Mouse (Mus musculus) cerebellum, adult (tissue): ENCODE results near the gene Hnrnph3.

Experiments used
- ATAC-seq: cut with Nextera tagmentation; 2 replicates; pipeline ENCODE4 v1.9.2; 2017; ENCODE audit warnings: mild to moderate bottlenecking, moderate library complexity, mixed read lengths; ENCODE audit not compliant: insufficient number of reproducible peaks, low FRiP score, low TSS enrichment

Gene Hnrnph3

DNA sequence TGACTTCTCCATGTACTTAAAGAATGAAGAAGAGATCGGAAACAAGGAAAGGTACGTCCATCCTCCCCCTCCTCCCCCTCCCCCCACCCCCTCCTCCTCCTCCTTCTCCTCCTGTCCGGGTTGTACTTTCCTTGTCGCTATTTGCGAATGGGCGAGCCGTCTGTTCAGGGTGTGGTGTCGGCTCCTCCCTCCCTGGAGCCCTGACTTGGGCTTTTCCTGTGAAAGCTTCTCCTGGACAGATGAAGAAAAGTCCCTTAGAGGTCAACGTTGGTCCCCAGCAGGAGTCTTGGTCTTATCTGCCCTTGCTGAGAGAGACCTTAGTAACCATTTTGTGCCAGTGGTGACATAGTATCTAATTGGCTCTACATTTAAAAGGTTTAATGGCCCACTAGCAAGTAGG is 30.0 kb downstream of the Hnrnph3 start:
- no peak for ATAC-seq

DNA sequence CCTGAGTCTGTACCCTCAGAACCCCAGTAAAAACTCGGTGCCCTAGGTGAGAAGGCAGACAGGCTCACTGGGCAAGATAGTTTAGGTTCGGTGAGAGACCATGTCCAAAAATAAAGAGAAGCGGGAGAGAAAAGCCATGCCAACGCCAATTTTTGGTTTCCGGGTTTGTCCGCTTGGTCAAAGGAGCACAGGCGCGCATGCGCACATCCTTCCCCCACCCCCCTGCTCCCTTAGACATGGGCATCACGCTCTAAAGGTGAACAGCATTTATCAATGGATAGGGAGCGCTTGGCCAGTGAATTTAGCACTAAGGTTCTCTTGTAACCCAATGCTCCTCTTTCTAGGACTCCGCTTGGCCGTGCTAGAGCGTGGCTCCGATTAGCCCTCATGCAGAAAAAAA is 33.4 kb downstream of the Hnrnph3 start:
- no peak for ATAC-seq

DNA sequence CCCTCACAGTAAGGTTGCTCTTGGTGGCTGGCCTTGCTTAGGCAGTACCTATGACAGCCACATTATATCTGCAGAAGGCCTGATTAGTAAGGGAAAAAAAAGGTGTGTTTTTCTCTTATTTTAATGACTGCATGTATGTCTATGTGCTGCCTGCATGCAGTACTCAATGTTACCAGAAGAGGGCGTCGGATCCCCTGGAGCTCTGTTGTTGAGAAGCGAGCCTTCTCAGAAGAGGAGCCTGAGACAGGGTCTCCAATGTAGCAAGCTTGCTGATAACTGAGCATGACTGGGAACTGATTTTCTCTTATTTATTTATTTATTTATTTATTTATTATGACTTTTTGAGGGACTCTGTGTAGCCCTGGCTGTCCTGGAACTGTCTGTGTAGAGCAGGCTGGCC is 36.7 kb downstream of the Hnrnph3 start:
- no peak for ATAC-seq

DNA sequence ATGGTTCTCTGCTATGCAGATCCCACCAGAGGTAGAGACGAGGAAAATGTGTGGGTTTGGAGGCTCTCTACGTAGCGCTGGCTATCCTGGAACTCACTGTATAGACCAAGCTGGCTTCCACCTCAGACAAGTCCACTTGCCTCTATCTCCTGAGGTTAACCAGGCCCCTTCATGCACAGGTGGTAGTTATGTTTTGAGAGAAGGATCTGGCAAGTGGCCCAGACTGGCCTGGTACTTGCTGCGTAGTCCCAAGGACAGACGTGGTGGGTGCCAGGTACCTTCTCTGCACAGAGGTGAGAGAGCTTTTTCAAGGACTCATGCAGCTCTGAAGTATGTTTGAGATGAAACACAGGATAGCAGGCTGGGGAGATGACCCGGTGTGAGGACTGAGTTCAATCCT is 39.5 kb downstream of the Hnrnph3 start:
- ATAC-seq: no peak

DNA sequence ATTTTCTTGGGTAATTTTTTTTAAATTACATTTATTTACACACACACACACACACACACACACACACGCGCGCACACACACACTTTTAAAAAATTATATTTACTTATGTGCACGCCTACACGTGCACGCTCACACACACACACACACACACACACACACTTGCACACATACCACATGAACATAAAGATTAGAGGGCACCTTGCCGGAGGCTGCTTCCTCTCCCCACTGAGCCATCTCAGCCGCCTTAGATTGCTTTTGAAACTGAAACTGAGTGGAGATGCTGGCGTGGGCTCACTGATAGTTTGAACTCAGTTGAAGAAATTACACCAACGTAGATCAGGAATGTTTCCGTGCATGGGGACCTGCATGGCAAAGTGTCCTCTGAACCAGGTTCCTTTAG is 39.9 kb downstream of the Hnrnph3 start:
- no peak for ATAC-seq

DNA sequence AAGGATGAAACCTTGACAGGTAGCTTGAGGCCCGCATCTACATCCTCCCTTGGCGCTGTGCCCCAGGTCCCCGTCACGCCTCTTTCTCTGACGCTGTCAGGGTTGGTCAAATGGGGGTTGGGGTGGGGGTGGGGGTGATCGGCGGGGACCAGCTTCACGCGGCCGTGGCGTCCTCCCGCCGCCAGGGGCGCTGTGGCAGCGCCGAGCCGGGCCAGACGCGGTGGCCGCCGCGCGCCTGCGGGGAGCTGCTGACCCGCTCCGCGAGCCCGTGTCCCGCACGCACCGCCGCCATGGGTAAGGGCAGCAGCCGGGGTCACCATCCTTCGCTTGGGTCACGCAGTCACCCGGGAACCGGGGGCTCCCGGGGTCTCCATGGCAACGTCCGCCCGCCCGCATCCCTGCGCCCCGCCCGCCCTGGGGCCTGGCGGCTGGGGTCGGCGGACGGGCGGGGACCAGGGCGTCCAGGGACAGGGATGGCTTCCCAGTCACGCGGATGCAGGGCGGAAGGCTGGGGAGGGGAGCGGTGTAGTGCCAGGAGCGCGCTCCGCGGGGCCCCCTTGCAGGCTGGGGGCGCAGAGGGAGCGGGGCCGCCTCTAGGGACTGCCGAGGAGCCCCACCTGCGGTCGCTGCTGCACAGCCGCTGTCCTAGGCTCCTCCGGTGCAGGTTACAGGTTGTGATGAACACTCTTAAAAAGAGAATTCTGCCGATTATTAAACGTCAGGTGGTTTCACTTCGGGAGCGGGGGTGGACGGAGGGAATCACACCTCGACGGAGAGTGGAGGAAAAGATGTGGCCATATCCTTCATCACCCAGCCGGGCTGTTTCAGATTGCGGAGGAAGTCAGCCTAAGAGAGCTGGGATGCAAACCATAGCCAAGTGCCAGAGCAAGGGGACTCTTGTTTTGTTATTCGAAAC is 43.7 kb downstream of the Hnrnph3 start, which contains the start of gene Rufy2:
Rufy2 (plus strand) TSS at position 185 of the 916 bp plus-strand sequence.
- ATAC-seq: peak; percentile 86

DNA sequence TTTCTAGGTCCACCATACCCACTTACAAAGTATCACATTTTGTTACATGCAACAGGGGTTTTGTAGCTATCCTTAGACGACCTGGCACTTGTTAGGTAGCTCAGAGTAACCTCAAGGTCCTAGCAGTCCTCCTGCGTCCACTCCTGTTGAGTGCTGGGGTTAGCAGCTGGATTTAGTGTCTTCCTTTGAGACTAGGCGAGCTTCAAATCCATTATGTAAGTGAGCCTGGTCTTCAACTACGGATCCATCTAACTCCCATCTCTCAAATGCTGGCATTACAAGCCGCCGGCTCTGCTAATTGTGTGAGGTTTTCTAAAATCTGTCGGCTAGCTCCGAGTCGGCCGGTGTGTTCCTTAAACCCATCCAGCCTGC is 44.4 kb downstream of the Hnrnph3 start:
- peak; percentile 50 for ATAC-seq

DNA sequence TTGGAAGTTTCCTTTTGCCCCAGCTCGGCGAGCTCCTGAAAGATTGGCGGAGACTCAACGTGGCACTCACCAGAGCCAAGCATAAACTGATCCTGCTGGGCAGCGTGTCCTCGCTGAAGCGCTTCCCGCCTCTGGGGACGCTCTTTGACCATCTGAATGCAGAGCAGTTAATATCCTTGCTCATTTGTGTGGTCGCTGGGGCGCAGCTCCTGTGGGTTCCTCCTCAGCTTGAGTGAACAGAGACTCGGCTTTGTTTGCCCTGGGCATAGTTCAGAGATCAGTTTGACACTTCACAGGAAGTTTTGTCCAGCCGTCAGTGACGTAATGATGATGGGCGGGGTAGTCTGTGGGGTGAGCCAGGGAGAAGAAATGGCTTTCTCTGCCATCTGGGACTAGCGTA is 52.2 kb downstream of the Hnrnph3 start:
- no peak for ATAC-seq

DNA sequence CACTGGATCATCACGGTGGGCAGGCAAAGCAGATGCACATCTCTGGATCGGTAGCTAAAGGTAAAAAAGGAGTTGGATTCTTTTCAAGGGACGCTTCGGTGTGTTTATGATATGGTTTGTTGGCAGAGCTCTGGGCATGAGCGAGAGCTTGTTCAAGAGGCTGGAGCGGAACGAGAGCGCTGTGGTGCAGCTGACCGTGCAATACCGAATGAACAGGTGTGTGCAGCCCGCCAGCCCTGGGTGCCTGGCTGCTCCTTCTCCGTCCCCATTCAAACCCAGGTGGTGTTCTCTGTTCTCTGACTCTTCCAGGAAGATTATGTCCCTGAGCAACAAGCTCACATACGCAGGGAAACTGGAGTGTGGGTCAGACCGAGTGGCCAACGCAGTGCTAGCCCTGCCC is 57.7 kb downstream of the Hnrnph3 start:
- no peak for ATAC-seq

DNA sequence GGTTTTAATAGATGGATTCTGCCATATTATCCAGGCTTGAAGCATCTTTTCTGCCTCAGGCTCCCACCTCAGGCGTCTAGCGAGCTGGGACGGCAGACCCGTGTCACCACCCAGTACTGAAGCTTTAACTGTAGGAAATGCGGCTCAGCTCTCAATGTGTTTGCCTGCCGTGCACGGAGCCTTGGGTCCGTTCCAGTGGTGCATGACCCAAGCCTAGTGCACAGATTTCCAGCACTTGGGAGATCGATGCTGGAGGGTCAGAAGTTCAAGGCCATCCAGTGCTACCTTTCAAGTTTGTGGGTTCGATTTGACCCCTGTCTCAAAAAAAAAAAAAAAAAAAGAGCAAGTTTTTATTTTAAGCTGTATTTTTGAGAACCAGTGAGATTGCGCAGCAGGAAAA is 58.2 kb downstream of the Hnrnph3 start:
- ATAC-seq: no peak
